Mouse (Mus musculus): ENCODE data around the gene Stat5a. TPM values are rescaled to one million over a fixed set of nuclear protein-coding genes. Genes with fewer than 3 reads are reported as not detected.
A peak's percentile ranks its signal among the peaks of the same experiment; 100 is the strongest.

Gene Stat5a
- polyA plus RNA-seq, 1 experiment from 2014 or later, result 1.6 TPM

DNA sequence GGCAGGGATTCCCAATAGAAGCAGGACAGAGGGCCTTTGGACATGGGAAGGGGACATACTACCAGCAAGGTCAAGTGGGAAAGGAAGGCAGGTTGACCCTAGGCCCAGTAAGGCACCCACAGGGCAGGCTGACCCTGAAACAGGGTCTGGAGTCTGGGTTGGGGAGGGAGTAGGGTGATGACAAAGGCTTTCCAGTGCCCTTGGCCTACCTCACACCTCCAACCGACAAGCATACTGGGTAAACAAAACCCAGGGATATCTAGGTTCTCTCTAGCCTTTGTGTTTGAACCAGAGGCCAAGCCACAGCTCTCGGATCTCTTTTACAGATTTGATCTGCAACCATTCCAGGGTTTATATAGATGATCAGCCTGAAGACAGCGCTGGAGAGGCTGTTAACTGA, 28.6 kb downstream of the Stat5a start:
- H3K9ac ChIP-seq (replicated peaks; ENCODE audit: low read length), result no peak overlapping the region
- no peak overlapping the region for H3K4me3 ChIP-seq (ENCODE audit: low read depth, low read length)
- no peaks in the 10 kb centered on the region for H3K9me3 ChIP-seq (replicated peaks; ENCODE audit: control insufficient read depth, low read length)
- H3K27ac ChIP-seq (replicated peaks; ENCODE audit: low read depth, low read length), result no peak overlapping the region
- H3K27me3 ChIP-seq (ENCODE audit: control insufficient read depth, insufficient read depth, low read length), result no peaks in the 10 kb centered on the region
- no peaks in the 10 kb centered on the region for H3K4me1 ChIP-seq (ENCODE audit: control insufficient read depth, insufficient read depth, low read length)
- no peaks in the 10 kb centered on the region for H3K36me3 ChIP-seq (replicated peaks; ENCODE audit: control insufficient read depth, insufficient read depth, low read depth, low read length)
- WGBS, result 83% methylated on average over 3 of the region's 3 CpGs
- H3K4me2 ChIP-seq (ENCODE audit: low read depth, low read length), result no peak overlapping the region
- no peak for ATAC-seq (replicated peaks; ENCODE audit: insufficient number of reproducible peaks, low FRiP score, low TSS enrichment, low read depth)
- DNase-seq (ENCODE audit: low spot score), result no peak

DNA sequence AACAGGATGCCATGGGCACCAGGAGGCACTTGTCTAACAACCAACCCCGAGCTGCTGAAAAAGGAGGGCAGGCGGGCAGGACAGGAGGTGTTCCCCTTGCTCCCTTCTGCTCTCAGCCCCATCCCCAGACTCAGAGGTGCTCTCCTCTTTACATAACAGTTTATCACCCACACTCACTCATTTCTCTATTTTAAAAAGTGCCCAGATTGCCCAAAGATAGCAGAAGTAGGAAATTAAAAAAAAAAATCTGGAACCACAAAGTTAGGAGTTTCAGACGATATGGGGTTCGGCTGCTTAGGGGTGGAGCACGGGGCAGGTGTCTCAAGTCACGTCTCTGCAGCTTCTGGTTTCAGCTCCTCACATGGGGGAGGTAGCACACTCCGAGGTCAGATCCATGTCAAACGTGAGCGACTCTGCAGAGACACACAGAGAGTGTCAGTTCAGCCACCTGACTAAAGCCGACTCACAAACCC, 29.2 kb downstream of the Stat5a start:
- no peak overlapping the region for H3K9ac ChIP-seq (replicated peaks; ENCODE audit: low read length)
- 68% methylated on average over 10 of the region's 10 CpGs for WGBS
- DNase-seq (ENCODE audit: low spot score) (no peak), ATAC-seq (replicated peaks; ENCODE audit: insufficient number of reproducible peaks, low FRiP score, low TSS enrichment, low read depth) (no peak)
- H3K4me2 ChIP-seq (ENCODE audit: low read depth, low read length), result no peak overlapping the region
- H3K36me3 ChIP-seq (replicated peaks; ENCODE audit: control insufficient read depth, insufficient read depth, low read depth, low read length), result no peaks in the 10 kb centered on the region
- no peak overlapping the region for H3K27ac ChIP-seq (replicated peaks; ENCODE audit: low read depth, low read length)
- H3K4me1 ChIP-seq (ENCODE audit: control insufficient read depth, insufficient read depth, low read length), result no peaks in the 10 kb centered on the region
- no peak overlapping the region for H3K4me3 ChIP-seq (ENCODE audit: low read depth, low read length)
- no peaks in the 10 kb centered on the region for H3K27me3 ChIP-seq (ENCODE audit: control insufficient read depth, insufficient read depth, low read length)
- no peaks in the 10 kb centered on the region for H3K9me3 ChIP-seq (replicated peaks; ENCODE audit: control insufficient read depth, low read length)

DNA sequence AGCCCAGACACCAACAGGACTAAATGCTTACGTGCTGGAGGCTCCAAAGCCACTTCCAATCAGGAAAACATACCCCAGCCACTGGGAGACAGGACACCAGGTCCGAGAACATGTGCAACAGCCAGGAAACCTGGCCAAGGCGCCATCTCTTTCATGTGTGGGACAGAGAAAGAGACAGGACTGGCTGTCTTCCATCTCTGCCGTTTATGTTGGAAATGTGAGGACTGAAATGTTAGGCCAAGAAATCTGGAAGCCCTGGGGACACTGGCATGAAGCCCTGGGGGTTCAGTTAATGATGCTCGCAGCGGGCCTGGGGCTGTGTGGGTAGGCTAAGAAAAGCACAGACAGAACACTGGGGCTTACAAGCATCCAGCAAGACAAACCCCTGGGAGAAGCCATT, 31.3 kb downstream of the Stat5a start:
- no peak for DNase-seq (ENCODE audit: low spot score)
- no peak overlapping the region for H3K27ac ChIP-seq (replicated peaks; ENCODE audit: low read depth, low read length)

DNA sequence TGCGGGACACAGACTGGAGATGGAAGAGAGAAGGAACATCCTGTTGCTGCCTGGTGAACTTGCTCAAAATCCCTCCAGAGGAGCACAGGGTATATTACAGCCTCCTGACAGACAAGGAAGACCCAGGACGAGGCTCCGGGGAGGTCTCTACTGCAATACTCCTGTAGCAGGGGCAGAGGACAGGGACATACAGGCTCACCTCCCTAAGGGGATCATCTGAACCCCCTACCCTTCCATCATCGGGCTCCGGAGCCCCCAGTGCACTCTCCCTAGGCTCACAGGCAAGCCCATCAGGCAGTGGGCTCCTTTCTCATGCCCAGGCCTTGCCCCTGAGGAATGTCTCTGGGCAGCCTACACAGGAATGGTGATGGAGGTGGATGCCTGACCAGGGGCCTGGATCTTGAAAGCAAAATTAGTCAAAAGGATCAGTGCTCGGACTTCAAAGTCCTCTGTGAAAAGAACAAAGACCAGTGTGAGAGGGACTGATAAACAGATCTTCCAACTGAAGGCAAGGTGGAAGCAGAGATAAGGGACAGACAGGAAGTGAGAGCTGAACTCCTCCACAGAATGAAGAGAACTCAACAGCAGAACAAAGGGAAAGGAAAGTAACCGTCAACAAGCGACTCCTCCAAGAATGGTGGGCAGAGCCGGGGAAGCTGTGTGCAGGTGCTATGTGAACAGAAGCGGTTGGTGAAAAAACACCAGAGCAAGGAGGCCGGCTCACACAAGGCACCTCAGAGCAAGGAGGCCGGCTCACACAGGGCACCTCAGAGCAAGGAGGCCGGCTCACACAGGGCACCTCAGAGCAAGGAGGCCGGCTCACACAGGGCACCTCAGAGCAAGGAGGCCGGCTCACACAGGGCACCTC, 32.3 kb downstream of the Stat5a start:
- Histone ChIP-seq H3K27me3 (ENCODE audit: control insufficient read depth, insufficient read depth, low read length) (no peaks in the 10 kb centered on the region), H3K4me3 (ENCODE audit: low read depth, low read length) (no peak overlapping the region), H3K4me2 (ENCODE audit: low read depth, low read length) (no peak overlapping the region), H3K9ac (replicated peaks; ENCODE audit: low read length) (no peak overlapping the region), H3K36me3 (replicated peaks; ENCODE audit: control insufficient read depth, insufficient read depth, low read depth, low read length) (no peaks in the 10 kb centered on the region), H3K9me3 (replicated peaks; ENCODE audit: control insufficient read depth, low read length) (no peaks in the 10 kb centered on the region), H3K4me1 (ENCODE audit: control insufficient read depth, insufficient read depth, low read length) (no peaks in the 10 kb centered on the region), H3K27ac (replicated peaks; ENCODE audit: low read depth, low read length) (no peak overlapping the region)
- 71% methylated on average over 15 of the region's 15 CpGs for WGBS
- DNase-seq (ENCODE audit: low spot score), result no peak
- no peak for ATAC-seq (replicated peaks; ENCODE audit: insufficient number of reproducible peaks, low FRiP score, low TSS enrichment, low read depth)

More for the DNA sequence above, 31.3 kb downstream of the Stat5a start:
- H3K4me1 ChIP-seq (ENCODE audit: control insufficient read depth, insufficient read depth, low read length), result no peaks in the 10 kb centered on the region
- H3K4me2 ChIP-seq (ENCODE audit: low read depth, low read length), result no peak overlapping the region
- H3K9me3 ChIP-seq (replicated peaks; ENCODE audit: control insufficient read depth, low read length), result no peaks in the 10 kb centered on the region
- 83% methylated on average over 6 of the region's 6 CpGs for WGBS
- no peak overlapping the region for H3K4me3 ChIP-seq (ENCODE audit: low read depth, low read length)
- ATAC-seq (replicated peaks; ENCODE audit: insufficient number of reproducible peaks, low FRiP score, low TSS enrichment, low read depth), result no peak
- no peaks in the 10 kb centered on the region for H3K27me3 ChIP-seq (ENCODE audit: control insufficient read depth, insufficient read depth, low read length)
- H3K9ac ChIP-seq (replicated peaks; ENCODE audit: low read length), result no peak overlapping the region
- no peaks in the 10 kb centered on the region for H3K36me3 ChIP-seq (replicated peaks; ENCODE audit: control insufficient read depth, insufficient read depth, low read depth, low read length)

DNA sequence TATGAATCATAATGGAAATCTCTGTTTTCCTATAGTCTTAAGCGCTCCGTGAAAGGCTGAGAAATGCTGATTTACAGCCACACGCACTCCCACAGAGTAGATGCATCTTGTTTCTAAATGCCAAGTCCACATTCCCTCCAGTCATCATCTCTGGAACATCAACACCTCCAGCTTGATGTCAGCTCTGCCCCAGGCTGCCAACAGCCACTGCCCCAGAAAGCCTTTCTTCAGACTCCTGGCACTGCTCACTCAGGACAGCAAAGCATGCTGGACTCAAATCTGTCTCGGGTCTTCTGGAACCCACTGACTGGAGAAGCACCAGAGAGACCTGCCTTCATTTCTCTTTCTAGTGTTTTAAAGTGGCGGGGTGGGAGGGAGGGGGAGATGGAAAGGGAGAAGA, 33.3 kb downstream of the Stat5a start:
- Histone ChIP-seq H3K27me3 (ENCODE audit: control insufficient read depth, insufficient read depth, low read length) (no peaks in the 10 kb centered on the region), H3K9ac (replicated peaks; ENCODE audit: low read length) (no peak overlapping the region), H3K4me2 (ENCODE audit: low read depth, low read length) (no peak overlapping the region), H3K36me3 (replicated peaks; ENCODE audit: control insufficient read depth, insufficient read depth, low read depth, low read length) (no peaks in the 10 kb centered on the region), H3K4me3 (ENCODE audit: low read depth, low read length) (no peak overlapping the region), H3K4me1 (ENCODE audit: control insufficient read depth, insufficient read depth, low read length) (no peaks in the 10 kb centered on the region), H3K9me3 (replicated peaks; ENCODE audit: control insufficient read depth, low read length) (no peaks in the 10 kb centered on the region), H3K27ac (replicated peaks; ENCODE audit: low read depth, low read length) (no peak overlapping the region)
- DNase-seq (ENCODE audit: low spot score), result no peak
- 89% methylated on average over 5 of the region's 5 CpGs for WGBS
- ATAC-seq (replicated peaks; ENCODE audit: insufficient number of reproducible peaks, low FRiP score, low TSS enrichment, low read depth), result no peak

DNA sequence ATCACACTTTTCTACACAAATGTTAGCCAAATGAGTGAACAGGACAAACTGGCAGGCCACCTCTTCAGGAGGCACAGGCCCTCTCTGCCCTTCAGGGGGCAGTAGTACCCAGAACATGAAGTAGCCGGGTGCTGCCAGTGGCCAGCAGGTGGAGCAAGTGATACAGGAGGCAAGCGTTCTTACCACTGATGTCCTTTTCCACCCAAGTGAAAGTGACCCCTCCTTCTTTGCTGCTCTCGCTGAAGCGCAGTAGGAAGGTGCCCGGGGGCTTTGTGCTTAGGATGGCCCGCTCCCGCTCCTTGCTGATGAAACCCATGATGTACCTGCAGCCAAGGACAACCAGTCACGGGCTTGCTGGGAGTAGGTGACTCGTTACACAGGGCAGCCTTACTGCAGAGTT, 34.3 kb downstream of the Stat5a start:
- no peak overlapping the region for H3K4me2 ChIP-seq (ENCODE audit: low read depth, low read length)
- 12% methylated on average over 9 of the region's 9 CpGs for WGBS
- peak; percentile 91 for DNase-seq (ENCODE audit: low spot score)
- no peak overlapping the region for H3K27ac ChIP-seq (replicated peaks; ENCODE audit: low read depth, low read length)
- no peaks in the 10 kb centered on the region for H3K9me3 ChIP-seq (replicated peaks; ENCODE audit: control insufficient read depth, low read length)
- H3K9ac ChIP-seq (replicated peaks; ENCODE audit: low read length), result no peak overlapping the region
- H3K4me1 ChIP-seq (ENCODE audit: control insufficient read depth, insufficient read depth, low read length), result no peaks in the 10 kb centered on the region
- H3K27me3 ChIP-seq (ENCODE audit: control insufficient read depth, insufficient read depth, low read length), result no peaks in the 10 kb centered on the region
- no peaks in the 10 kb centered on the region for H3K36me3 ChIP-seq (replicated peaks; ENCODE audit: control insufficient read depth, insufficient read depth, low read depth, low read length)
- no peak overlapping the region for H3K4me3 ChIP-seq (ENCODE audit: low read depth, low read length)
- no peak for ATAC-seq (replicated peaks; ENCODE audit: insufficient number of reproducible peaks, low FRiP score, low TSS enrichment, low read depth)

DNA sequence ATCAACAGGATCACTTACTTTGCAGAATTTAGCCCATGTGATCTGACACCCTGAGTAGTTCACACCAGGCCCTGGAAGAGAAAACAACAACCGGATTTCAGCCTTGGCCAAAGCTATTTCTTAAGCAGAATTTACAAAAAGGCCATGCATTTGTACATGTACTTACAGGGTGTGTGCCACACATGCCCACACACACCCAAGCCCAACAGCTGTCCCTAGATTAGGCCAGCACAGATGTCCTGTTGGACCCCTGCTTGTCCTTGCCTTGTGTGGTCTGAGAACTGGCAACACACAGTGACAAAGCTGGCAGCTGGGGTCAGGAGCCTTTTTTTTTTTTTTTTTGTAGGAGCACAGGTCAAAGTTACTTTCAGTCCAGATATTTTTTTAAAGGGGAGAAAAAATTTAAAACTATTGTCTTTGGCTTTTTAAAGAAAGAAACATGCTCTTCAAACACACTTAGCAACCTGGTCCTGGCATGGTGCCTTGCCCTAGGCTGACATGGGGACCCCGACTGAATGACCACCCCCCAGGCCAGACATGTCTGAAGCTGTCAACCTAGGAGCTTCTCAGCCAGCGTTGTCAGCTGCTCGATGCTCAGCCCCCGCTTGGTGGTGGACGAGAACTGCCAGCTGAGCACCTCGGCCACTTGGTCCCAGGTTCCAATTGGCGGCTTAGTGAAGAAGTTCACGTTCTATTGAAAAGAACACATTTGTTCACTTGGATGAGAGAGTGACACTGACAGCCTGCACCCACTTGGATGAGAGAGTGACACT, 35.2 kb downstream of the Stat5a start:
- Histone ChIP-seq H3K4me3 (ENCODE audit: low read depth, low read length) (no peak overlapping the region), H3K27me3 (ENCODE audit: control insufficient read depth, insufficient read depth, low read length) (no peaks in the 10 kb centered on the region), H3K9ac (replicated peaks; ENCODE audit: low read length) (no peak overlapping the region), H3K36me3 (replicated peaks; ENCODE audit: control insufficient read depth, insufficient read depth, low read depth, low read length) (no peaks in the 10 kb centered on the region), H3K27ac (replicated peaks; ENCODE audit: low read depth, low read length) (no peak overlapping the region), H3K4me2 (ENCODE audit: low read depth, low read length) (no peak overlapping the region), H3K4me1 (ENCODE audit: control insufficient read depth, insufficient read depth, low read length) (no peaks in the 10 kb centered on the region), H3K9me3 (replicated peaks; ENCODE audit: control insufficient read depth, low read length) (no peaks in the 10 kb centered on the region)
- DNase-seq (ENCODE audit: low spot score) (no peak), ATAC-seq (replicated peaks; ENCODE audit: insufficient number of reproducible peaks, low FRiP score, low TSS enrichment, low read depth) (no peak)
- 69% methylated on average over 9 of the region's 9 CpGs for WGBS

DNA sequence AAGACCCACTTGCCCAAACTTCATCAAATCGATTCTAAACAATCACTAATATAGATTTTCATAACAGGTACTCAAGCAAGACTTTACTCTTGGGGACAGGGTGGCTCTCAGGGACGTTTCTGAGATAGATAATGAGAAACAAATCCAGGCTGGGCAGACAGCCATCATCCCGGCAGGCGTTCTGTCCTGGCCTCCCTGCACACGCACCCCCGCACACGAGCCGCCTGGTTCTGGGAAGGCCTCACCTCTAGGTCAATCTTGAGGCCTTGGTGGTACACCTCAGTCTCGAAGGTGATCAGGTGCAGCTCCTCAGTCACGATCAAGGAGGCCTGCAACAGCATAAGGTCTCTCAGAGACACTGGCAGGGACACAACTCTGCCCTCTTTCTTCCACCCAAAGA, 36.9 kb downstream of the Stat5a start:
- no peaks in the 10 kb centered on the region for H3K4me1 ChIP-seq (ENCODE audit: control insufficient read depth, insufficient read depth, low read length)
- no peaks in the 10 kb centered on the region for H3K36me3 ChIP-seq (replicated peaks; ENCODE audit: control insufficient read depth, insufficient read depth, low read depth, low read length)
- H3K4me2 ChIP-seq (ENCODE audit: low read depth, low read length), result no peak overlapping the region
- no peaks in the 10 kb centered on the region for H3K27me3 ChIP-seq (ENCODE audit: control insufficient read depth, insufficient read depth, low read length)
- H3K9me3 ChIP-seq (replicated peaks; ENCODE audit: control insufficient read depth, low read length), result no peaks in the 10 kb centered on the region
- H3K27ac ChIP-seq (replicated peaks; ENCODE audit: low read depth, low read length), result no peak overlapping the region
- no peak for DNase-seq (ENCODE audit: low spot score)
- no peak overlapping the region for H3K4me3 ChIP-seq (ENCODE audit: low read depth, low read length)
- no peak for ATAC-seq (replicated peaks; ENCODE audit: insufficient number of reproducible peaks, low FRiP score, low TSS enrichment, low read depth)
- H3K9ac ChIP-seq (replicated peaks; ENCODE audit: low read length), result no peak overlapping the region
- WGBS, result 82% methylated on average over 10 of the region's 10 CpGs

Data from embryonic facial prominence, embryonic 11.5 days (tissue).